Mouse (Mus musculus): ENCODE results near the gene Fktn. TPM values are rescaled to one million over a fixed set of nuclear protein-coding genes. Genes with fewer than 3 reads are reported as not detected.

Fktn gene
- polyA plus RNA-seq, 1 experiment from 2014 or later, result 21.1 TPM

DNA sequence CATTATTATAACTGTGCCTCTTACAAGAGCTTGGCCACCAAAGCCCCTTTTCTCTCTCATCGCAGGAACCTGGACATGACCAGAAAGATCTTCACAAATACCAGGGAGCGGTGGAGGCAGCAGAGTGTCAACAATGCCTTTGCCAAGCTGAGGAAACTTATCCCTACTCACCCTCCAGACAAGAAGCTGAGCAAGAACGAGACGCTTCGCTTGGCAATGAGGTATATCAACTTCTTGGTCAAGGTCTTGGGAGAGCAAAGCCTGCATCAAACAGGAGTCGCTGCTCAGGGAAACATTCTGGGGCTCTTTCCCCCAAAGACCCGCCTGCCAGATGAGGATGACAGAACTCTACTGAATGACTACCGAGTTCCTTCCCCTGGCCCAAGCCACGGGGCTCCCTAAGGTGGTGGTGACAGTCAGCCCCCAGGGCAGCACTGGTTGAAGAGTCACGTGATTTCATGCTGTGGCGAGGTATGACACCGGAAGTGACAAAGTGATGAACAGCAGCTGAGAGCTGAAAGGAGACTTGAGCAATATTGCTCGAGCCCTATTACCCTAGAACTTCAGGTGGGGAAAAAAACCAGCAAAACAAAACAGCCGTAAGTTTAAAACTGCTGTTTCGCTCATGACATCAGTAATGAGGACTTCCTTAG, 72.1 kb downstream of the Fktn start:
- Histone ChIP-seq H3K4me3 (ENCODE audit: low read depth, low read length) (no peak overlapping the region), H3K36me3 (ENCODE audit: control insufficient read depth, insufficient read depth, low read length) (no peaks in the 10 kb centered on the region), H3K27ac (ENCODE audit: low read depth, low read length) (no peak overlapping the region), H3K4me2 (peak overlapping the region; percentile 7; the same call in 1 of the 2 replicates), H3K4me1 (ENCODE audit: control insufficient read depth, insufficient read depth, low read length) (peaks cover 19% of the 10 kb centered on the region), H3K9me3 (ENCODE audit: control insufficient read depth, low read length) (no peaks in the 10 kb centered on the region), H3K9ac (ENCODE audit: low read length) (no peak overlapping the region), H3K27me3 (ENCODE audit: control insufficient read depth, insufficient read depth, low read length) (peaks cover 4% of the 10 kb centered on the region)
- no peak for ATAC-seq (ENCODE audit: low FRiP score)
- DNase-seq (ENCODE audit: low spot score, missing footprints), result peak; percentile 84
- 79% methylated on average over 15 of the region's 15 CpGs for WGBS

DNA sequence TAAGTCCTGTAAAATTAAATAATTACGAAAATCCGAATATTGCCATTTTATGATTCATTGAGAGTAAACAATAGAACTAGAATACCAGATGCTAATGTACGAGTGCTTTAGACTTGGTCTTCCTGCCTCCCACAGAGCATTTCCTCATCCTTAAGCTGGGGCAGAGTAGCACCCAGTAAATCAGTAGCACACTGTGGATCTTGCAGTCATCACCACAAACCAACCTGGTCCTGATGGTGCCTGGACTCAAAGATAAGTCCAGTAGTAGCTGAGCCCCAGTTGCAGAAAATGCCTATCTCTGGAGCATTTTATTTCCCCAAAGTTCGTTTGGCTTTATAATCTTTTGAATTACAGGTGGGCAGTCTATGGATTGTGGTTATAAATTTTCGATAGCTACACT, 73.1 kb downstream of the Fktn start:
- no peak overlapping the region for H3K9ac ChIP-seq (ENCODE audit: low read length)
- peaks cover 4% of the 10 kb centered on the region for H3K27me3 ChIP-seq (ENCODE audit: control insufficient read depth, insufficient read depth, low read length)
- H3K27ac ChIP-seq (ENCODE audit: low read depth, low read length), result no peak overlapping the region
- H3K36me3 ChIP-seq (ENCODE audit: control insufficient read depth, insufficient read depth, low read length), result no peaks in the 10 kb centered on the region
- H3K9me3 ChIP-seq (ENCODE audit: control insufficient read depth, low read length), result no peaks in the 10 kb centered on the region
- DNase-seq (ENCODE audit: low spot score, missing footprints) (peak; percentile 78), ATAC-seq (ENCODE audit: low FRiP score) (no peak)
- H3K4me1 ChIP-seq (ENCODE audit: control insufficient read depth, insufficient read depth, low read length), result peaks cover 19% of the 10 kb centered on the region
- H3K4me3 ChIP-seq (ENCODE audit: low read depth, low read length), result no peak overlapping the region
- no peak overlapping the region for H3K4me2 ChIP-seq
- 67% methylated on average over 5 of the region's 5 CpGs for WGBS

DNA sequence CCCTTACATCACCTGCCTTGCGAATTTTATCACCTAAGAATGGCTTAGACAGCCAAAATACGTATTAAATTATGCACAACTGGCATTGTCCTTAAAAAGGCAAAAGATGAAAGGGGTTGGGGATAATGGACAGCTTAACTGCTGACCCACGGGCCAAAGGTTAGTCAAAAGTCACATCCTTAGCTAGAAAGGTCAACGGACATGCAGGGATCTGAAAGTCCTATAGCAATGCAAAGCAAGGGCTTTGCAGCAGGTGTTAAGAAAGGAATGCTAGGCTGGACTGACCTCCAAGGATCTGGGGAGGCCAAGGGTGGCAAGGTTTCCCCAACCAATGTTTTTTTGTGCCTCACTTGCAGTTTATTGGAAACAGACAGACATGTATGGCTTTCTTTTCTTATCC, 75.5 kb downstream of the Fktn start:
- Histone ChIP-seq H3K27me3 (ENCODE audit: control insufficient read depth, insufficient read depth, low read length) (peaks cover 4% of the 10 kb centered on the region), H3K4me1 (ENCODE audit: control insufficient read depth, insufficient read depth, low read length) (0 out of 2 replicates have a peak, but pooled peaks cover 8% of the 10 kb centered on the region), H3K4me3 (ENCODE audit: low read depth, low read length) (no peak overlapping the region), H3K27ac (ENCODE audit: low read depth, low read length) (no peak overlapping the region), H3K36me3 (ENCODE audit: control insufficient read depth, insufficient read depth, low read length) (no peaks in the 10 kb centered on the region), H3K4me2 (no peak overlapping the region), H3K9me3 (ENCODE audit: control insufficient read depth, low read length) (no peaks in the 10 kb centered on the region), H3K9ac (ENCODE audit: low read length) (no peak overlapping the region)
- DNase-seq (ENCODE audit: low spot score, missing footprints) (peak; percentile 89), ATAC-seq (ENCODE audit: low FRiP score) (no peak)
- WGBS, result 2% methylated on average over 4 of the region's 4 CpGs

DNA sequence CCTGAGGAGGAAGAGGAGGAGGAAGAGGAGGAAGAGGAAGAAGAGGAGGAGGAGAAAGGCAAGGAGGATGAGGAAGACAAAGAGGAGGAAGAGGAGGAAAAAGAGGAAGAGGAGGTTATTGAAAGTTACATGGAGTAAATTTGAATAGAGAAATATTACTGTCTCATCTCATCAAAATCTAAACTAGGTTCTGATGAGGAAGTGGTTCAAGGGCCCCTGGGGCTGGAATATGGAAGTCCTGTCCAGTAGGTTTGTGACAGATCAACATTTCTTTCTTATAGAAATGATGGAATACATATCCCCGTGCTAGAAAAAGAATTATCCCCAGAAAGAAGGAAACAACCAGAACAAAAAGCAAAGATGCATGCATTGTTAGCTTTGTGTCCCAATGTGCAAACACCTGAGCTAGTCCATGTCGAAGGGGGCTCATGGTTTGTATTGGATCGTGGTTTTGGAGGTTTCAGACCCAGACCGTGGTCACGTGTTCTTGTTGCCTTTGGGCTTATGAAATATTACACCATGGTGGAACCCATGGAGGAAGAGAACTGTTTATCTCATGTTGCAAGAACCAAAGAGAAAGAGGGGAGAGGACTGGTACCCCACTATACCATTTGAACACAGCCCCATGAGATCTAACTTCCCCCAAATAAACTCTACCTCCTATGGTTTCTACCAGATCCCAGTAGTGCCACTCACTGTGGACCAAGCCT, 80.6 kb downstream of the Fktn start:
- Histone ChIP-seq H3K4me1 (ENCODE audit: control insufficient read depth, insufficient read depth, low read length) (peaks cover 31% of the 10 kb centered on the region), H3K4me2 (no peak overlapping the region), H3K4me3 (ENCODE audit: low read depth, low read length) (no peak overlapping the region), H3K27ac (ENCODE audit: low read depth, low read length) (no peak overlapping the region), H3K9me3 (ENCODE audit: control insufficient read depth, low read length) (no peaks in the 10 kb centered on the region), H3K36me3 (ENCODE audit: control insufficient read depth, insufficient read depth, low read length) (no peaks in the 10 kb centered on the region), H3K9ac (ENCODE audit: low read length) (no peak overlapping the region), H3K27me3 (ENCODE audit: control insufficient read depth, insufficient read depth, low read length) (no peaks in the 10 kb centered on the region)
- peak; percentile 73 for DNase-seq (ENCODE audit: low spot score, missing footprints)
- WGBS, result 91% methylated on average over 5 of the region's 5 CpGs
- no peak for ATAC-seq (ENCODE audit: low FRiP score)

DNA sequence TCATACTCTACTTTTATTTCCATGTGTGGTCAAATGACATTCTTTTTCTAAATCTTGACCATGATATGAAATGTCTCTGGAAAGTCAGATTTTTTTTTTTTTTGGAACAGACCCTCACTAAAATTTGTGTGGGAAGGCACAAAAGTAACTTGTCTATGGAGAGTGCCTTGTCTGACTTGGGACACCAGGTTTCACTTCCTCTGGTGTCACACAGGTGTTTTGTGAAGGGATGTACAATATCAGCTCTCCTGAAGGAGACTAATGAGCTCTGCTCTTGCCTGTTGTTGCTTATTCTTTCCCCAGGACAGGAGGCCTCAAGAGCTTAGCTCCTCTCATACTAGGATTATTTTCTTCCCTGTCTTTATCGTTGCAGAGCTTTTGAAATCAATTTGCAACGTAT, 81.3 kb downstream of the Fktn start:
- Histone ChIP-seq H3K27ac (ENCODE audit: low read depth, low read length) (peak overlapping the region; percentile 78; the same call in 1 of the 2 replicates), H3K4me1 (ENCODE audit: control insufficient read depth, insufficient read depth, low read length) (peaks cover 37% of the 10 kb centered on the region)
- 18% methylated on average over 2 of the region's 2 CpGs for WGBS

DNA sequence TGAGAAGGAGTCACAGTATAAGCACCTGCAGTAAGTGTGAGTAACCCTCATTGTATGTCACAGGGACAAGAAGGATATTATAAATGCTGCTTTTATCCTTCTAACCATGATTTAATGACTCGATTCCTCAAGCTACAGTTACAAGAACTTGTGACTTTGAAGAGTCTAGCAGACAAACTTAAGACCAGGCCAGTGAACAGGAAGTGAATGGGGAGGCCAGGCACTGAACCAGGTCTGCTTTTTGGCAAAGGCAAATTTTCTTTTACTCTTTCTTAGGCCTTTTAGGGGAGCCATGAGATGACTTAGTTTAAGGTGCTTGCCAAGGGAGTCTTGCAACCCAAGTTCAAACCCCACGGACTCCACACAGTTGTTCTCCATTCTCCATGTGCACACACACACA, 81.9 kb downstream of the Fktn start:
- no peaks in the 10 kb centered on the region for H3K36me3 ChIP-seq (ENCODE audit: control insufficient read depth, insufficient read depth, low read length)
- no peak overlapping the region for H3K4me2 ChIP-seq
- ATAC-seq (ENCODE audit: low FRiP score), result no peak
- H3K9ac ChIP-seq (ENCODE audit: low read length), result no peak overlapping the region
- peak overlapping the region; percentile 78; the same call in 1 of the 2 replicates for H3K27ac ChIP-seq (ENCODE audit: low read depth, low read length)
- H3K9me3 ChIP-seq (ENCODE audit: control insufficient read depth, low read length), result no peaks in the 10 kb centered on the region
- H3K27me3 ChIP-seq (ENCODE audit: control insufficient read depth, insufficient read depth, low read length), result no peaks in the 10 kb centered on the region
- WGBS, result 92% methylated on average over 2 of the region's 2 CpGs
- DNase-seq (ENCODE audit: low spot score, missing footprints), result peak; percentile 82
- H3K4me3 ChIP-seq (ENCODE audit: low read depth, low read length), result no peak overlapping the region
- peaks cover 37% of the 10 kb centered on the region for H3K4me1 ChIP-seq (ENCODE audit: control insufficient read depth, insufficient read depth, low read length)

More for the DNA sequence above, 81.3 kb downstream of the Fktn start:
- no peaks in the 10 kb centered on the region for H3K27me3 ChIP-seq (ENCODE audit: control insufficient read depth, insufficient read depth, low read length)
- no peaks in the 10 kb centered on the region for H3K9me3 ChIP-seq (ENCODE audit: control insufficient read depth, low read length)
- no peak for DNase-seq (ENCODE audit: low spot score, missing footprints)
- no peak overlapping the region for H3K9ac ChIP-seq (ENCODE audit: low read length)
- no peak for ATAC-seq (ENCODE audit: low FRiP score)
- no peak overlapping the region for H3K4me2 ChIP-seq
- H3K4me3 ChIP-seq (ENCODE audit: low read depth, low read length), result no peak overlapping the region
- no peaks in the 10 kb centered on the region for H3K36me3 ChIP-seq (ENCODE audit: control insufficient read depth, insufficient read depth, low read length)

DNA sequence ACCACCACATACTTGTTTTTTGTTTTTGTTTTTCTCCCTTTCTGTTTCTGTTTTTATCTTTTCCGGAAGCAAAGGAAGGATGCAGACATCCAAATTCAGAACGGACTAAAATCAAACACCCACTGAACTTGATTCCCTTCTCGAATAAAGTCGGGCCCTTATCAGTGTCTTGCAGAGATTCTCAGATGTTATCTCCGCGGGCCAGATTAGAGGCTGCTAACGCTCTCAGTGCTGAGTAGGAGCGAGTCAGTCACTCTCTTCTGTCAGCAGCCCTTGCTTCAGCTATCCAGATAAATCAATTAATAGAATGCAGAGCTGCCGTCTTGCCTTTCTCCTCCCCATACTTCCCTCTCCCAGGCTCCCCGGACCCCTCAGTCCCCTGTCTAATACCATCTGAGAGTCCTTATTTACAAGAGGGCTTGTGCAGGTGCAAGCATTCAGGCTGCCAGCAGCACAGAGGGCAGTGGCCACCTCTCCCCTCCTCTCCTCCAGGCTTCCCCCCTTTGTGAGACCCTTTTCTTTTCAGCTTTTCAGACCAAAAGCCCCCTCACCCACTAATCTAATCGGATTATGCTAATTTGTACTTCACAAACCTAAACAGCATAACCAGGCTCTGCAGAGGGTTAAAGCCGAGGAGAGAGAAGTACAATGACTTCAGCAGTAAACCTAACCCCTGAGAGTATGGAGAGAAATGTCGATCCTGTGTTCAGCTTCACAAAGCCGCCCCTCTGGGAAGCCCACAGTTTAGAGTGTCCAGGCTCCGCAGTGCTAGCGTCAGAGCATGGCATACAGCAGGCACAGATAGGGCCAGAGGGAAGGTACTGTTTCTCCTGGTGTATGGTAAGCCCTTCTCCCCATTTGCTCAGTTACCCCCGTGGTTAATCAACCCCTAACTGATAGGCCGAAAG, 83.3 kb downstream of the Fktn start:
- peak; percentile 95 for DNase-seq (ENCODE audit: low spot score, missing footprints)
- Histone ChIP-seq H3K36me3 (ENCODE audit: control insufficient read depth, insufficient read depth, low read length) (no peaks in the 10 kb centered on the region), H3K4me3 (ENCODE audit: low read depth, low read length) (no peak overlapping the region), H3K9me3 (ENCODE audit: control insufficient read depth, low read length) (no peaks in the 10 kb centered on the region), H3K27ac (ENCODE audit: low read depth, low read length) (peak overlapping the region; percentile 78), H3K4me2 (peak overlapping the region; percentile 39), H3K4me1 (ENCODE audit: control insufficient read depth, insufficient read depth, low read length) (peaks cover 37% of the 10 kb centered on the region), H3K9ac (ENCODE audit: low read length) (peak overlapping the region; percentile 25), H3K27me3 (ENCODE audit: control insufficient read depth, insufficient read depth, low read length) (no peaks in the 10 kb centered on the region)
- peak; percentile 97 for ATAC-seq (ENCODE audit: low FRiP score)
- WGBS, result 5% methylated on average over 18 of the region's 18 CpGs

DNA sequence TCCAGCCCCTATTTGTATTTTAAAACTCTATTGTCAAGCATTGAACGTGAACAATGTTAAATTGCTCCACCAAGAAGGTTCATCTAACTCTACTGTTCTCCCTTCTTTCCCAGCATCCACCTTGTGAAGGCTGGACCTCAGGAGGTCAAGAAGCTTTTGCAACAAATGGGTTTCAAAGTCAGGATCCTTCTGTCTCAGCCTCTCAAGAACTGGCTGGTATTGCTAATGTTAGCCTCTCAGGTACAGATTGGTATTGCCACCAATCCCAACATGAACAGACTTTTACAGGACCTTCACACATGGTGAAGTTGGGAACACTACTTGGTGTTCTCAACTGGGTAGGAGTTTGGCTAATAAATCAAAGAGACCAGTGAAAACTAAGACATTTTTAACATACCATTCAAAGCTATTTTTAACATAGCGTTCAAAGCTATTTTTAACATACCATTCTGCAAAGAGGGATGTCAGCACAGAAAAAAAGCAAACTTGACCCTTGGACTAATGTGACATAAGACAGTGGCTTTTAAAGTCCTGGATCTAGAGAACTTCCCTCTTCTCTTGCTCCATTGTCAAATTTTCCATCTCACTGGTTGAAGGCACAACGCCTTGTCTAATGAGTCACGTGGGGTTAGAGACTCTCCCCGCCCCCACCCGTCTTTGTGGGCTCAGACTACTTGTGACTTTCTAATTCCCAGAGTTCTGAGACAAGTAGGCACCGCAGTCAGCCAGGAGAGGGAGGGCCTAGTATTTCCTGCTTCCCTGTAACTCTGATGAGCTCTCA, 85.3 kb downstream of the Fktn start:
- DNase-seq (ENCODE audit: low spot score, missing footprints), result peak; percentile 81
- Histone ChIP-seq H3K9me3 (ENCODE audit: control insufficient read depth, low read length) (no peaks in the 10 kb centered on the region), H3K9ac (ENCODE audit: low read length) (no peak overlapping the region), H3K4me3 (ENCODE audit: low read depth, low read length) (no peak overlapping the region), H3K4me2 (no peak overlapping the region), H3K4me1 (ENCODE audit: control insufficient read depth, insufficient read depth, low read length) (peaks cover 37% of the 10 kb centered on the region), H3K36me3 (ENCODE audit: control insufficient read depth, insufficient read depth, low read length) (no peaks in the 10 kb centered on the region), H3K27me3 (ENCODE audit: control insufficient read depth, insufficient read depth, low read length) (no peaks in the 10 kb centered on the region), H3K27ac (ENCODE audit: low read depth, low read length) (no peak overlapping the region)
- WGBS, result 30% methylated on average over 7 of the region's 7 CpGs
- no peak for ATAC-seq (ENCODE audit: low FRiP score)
